Mouse (Mus musculus) spleen, postnatal 10 days (tissue): ENCODE results near the gene Itgav.

Experiments used
- DNase-seq, 2 experiments: peaks; one replicate each; pipeline ENCODE4 v3.0.0; 2021 to 2022; ENCODE audit warnings: low spot score in 2 of 2

Gene Itgav

DNA sequence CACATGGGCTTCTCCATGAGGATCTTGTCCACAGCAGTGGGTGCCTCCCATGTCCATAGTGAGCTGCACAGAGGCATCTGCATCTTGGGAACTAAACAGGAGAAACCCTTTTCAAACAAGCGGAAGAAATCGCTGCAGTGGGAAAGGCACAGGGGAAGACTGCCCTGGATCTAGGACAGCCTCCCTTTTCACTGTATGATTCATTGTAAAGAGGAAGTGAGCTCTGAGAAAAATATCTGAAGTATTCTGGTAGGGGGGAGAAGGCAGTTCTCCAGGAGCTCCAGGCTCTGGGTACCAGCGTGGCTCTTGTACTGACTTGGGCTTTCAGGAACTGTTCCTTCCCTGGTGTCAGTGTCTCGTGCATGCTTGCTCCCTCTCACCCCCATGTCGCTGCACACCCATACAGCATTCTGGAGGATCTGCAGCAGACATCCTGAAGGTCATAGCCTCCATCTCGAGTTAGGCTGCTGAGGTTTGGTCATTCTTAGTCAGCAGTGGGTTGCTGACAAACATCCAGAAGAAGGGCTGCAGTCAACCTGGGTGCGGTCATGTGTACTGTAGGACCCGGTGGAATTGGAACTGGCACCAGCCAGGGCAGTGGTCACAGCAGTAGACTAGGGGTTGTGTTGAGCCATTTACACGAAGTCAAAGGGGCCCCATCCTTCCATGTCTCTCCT lies 20.2 kb downstream of the Itgav start:
- no peak for DNase-seq

DNA sequence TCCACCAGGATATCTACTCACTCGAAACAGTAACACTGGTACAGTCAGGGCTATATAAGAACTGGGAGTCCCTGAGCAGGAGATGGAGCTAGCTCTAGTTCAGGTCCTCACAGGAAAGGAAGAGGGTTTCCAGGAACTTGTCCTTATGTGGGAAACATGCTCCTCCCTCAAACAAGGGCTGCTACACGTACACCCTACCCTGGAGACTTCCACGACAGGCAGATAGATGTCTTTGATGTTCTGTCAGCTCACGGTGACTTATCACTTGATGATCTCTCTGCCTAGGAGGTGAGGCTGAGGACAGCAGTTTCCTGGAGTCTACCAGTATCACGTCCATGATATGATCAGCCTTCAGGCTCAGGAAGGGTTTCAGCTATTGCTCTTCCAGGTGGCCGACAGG lies 21.1 kb downstream of the Itgav start:
- no peak for DNase-seq

DNA sequence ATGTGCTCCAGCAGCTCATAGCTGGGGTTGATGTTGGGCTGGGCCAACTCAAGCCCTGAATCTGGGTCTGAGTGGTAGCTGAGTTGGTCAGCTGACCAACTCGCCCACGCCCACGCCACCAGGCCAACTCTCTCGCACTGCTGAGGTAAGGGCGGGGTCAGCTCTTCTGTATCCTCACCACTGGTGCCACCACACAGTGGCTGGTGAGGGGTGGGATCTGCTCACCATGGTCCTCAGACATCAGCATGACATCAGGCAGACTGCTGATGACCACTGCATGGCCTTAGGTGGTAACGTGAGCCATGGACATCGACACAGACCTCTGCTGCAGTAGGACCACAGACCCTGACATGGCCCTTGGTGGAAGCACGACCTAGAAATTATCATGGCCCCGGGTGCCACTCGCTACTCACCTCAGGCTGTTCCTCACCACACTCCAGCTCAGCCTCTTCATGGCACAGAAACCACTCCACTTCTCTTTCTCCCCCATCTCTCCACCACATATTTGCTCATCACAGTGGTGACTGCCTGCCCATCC lies 24.5 kb downstream of the Itgav start:
- no peak for DNase-seq

DNA sequence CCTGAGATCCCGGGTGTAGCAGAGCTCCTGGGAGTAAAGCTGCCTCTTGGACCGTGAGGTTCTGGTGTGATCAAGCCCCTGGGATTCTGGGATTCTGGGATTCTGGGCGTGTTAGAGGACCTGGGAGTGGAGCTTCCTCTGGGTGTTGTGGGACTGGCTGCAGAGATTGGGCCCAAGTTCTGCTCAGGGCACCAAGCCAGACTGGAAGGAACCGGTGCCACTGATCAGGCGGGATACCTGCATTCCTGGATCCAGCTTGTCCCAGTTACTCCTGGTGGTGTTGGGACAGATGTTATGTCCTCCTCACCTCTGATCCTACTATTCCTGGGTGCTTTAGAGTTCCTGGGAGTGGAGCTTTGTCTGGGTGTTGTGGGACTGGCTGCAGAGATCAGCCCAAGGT lies 28.8 kb downstream of the Itgav start:
- no peak for DNase-seq

DNA sequence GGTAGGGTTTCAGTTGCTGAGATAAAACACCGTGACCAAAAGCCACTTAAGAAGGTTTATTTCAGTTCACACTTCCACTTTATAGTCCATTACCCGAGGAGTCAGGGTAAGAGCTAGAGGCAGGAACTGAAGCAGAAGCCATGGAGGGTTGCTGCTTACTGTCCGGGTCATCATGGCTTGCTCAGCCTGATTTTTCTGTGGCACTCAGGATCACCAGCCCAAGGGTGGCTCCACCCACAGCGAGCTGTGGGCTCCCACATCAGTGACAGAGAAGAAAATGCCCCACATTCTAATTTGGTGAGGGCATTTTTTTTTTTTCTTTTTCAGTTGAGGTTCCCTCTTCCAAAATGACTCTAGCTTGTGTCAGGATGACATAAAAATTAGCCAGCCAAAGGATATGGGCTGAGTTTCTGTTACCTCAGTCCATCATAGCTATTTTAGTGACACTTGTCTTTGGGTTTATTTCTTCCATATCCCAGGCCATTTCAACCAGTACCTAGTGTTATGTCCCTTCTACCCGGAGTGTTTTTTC lies 30.2 kb downstream of the Itgav start:
- DNase-seq = no peak

DNA sequence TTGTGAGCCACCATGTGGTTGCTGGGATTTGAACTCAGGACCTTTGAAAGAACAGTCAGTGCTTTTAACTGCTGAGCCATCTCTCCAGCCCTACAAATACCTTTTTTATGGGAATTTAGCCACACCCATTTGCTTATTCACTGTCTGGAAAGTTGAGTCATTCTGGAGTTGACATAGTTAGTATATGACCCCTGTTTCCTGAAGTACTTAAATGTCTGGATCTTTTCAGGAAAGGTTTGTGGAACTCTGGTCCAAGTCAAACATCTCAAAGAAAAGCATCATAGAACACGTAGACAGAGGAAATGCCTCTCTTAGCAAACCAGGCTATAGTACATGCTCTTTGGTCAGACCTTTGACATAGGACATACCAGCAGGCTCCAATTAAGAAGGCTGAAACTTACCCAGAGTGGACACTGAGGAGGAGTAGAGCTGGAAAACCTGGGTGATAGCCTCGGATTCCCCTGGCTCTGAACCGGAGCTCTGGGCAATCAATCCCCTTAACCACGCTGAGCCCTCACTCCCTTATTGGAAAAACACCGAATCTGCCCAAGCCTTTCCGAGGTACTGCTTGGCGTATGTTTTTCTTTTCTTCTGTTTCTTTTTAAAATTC lies 34.5 kb downstream of the Itgav start:
- DNase-seq = no peak

DNA sequence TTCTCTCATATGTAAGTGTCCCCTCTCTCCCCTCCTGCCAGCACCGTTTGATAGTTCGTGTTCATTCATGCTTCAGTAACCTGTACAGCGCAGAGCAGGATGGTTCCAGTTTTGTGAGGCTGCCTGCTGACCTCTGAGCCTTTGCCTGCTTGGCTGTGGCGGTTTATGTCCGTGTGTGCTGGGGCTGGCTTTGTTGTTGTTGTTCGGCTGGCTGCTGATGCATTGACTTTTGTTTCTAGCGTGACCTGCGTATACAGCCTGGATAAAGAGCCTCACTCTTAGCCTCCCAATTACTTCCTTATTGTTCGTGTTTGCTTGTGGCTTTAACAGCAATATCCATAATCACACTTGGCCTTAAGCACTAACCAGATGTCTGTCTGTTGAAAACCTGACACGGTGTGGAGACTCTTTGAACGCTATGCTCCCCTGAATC lies 35.0 kb downstream of the Itgav start:
- no peak for DNase-seq

DNA sequence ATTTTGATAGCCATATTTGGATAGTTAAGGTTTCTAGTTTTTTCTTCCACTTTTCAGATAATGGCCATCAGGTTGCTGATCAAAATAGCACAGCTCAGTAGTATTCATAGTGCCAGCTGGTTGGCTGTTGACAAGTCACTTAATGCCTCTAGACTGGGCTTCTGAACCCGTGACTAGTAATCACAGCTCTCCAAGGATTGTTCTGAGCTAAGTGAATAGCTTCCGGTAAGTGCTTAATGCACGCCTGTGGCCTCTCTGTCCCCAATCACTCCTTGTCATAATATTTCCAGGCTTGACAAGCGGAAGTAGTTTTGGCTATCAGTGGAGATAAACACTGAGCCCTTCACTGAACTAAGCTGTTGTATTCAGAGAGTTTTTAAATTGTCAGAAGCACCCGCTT lies 35.5 kb downstream of the Itgav start:
- no peak for DNase-seq

DNA sequence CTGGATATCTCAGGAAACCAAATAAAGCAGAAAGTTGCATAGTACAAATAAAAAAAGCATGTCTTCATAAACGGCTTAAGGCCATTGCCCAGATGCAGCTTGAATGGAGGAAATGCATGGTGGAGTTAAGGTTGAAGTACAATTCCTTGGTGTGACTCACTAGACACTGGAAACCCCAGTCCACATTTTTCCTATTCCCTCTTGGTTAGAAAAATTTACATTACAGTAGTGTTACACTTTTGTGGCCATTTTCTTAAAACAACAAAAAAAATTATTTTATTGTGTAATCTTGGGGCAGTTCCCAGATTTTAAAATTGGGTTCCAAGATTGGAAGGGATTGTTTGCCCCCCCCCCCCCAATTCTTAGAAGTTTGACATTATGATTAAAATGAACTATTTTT lies 35.9 kb downstream of the Itgav start:
- no peak for DNase-seq

DNA sequence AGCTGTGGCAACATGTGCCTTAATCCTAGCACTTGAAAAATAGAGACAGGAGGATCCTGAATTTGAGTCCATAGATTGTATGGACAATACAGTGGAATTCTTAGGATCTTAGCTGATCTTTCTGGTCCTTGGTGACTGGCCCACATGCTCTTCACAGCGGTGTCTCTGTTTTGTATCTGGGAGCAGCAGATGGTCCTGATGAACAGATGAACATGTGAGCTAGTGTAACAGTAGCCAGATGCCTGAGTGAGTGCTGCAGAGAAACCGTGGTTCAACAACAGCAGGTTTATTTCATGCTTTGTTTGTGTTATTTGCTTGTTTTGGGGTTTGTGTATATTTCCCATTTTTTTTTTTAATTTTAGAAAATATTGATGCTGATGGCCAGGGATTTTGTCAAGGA lies 37.3 kb downstream of the Itgav start:
- no peak for DNase-seq

DNA sequence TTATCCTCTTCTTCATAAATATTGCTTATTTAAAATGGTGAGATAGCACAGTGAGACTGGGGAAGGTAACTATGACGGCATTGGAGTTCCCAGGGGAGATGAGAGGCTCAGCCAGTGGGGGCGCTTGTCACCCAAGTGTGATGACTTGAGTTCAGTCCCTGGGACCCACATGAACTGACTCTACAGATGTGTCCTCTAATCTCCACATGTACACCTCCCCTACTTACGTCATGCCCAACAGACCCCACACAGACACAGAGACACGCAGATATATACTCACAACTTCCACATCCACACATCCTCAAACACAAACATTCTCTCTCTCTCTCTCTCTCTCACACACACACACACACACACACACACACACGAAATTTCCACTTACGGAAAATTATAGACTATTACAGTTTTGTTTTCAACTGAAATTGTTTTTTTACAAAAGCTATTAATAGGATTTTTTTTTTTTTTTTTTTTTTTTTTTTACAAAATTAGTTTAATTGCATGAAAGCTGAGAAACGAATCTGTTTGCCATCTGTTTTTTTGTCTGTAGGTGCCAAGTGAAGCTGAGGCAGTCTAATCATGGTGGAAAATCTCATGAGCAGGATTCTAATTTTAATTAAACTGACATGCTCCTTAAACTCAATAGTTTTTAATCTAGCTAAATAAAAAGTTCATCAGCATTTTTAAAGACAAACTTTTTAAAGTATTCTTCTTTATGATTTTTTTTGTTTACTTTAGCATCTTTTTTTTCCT lies 38.1 kb downstream of the Itgav start:
- DNase-seq = peak in 1 of 2 experiments; percentile 52

DNA sequence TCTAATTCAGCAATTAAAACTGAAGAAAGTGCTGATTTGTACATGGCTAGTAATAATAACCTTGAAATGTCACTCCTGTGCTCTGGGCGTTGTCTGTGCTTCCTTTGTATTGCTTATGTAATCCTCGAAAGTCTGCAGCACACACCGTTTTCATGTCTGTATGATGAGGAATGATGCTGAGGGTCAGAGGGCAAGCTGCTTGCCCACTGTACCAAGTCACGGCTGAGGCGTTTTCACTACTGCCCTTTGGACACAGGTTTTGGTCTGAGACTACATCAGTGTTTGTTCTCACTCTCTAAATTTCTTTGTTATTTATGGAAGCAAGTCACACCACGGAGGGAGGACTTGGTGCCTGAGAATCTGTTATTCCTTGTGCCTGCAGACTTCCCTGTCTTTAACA lies 41.9 kb downstream of the Itgav start:
- no peak for DNase-seq

DNA sequence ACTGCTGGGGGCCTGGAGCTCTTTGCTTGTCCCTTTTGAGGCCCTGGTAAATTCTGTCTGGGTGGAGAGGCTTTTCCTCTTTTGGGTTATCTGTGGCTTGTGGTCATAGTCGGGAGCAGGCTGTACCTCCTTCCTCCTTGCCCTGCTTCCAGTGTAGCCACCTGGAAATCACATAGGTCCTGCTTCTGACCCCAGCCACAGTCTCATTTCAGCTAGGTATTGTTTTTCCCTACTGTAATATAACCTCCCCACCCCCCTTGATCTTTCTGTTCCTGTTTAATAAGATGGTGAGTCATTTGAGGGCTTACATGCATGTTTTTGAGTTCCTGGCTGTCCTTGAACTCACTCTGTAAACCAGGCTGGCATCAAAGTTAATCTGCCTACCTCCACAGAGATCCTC lies 42.7 kb downstream of the Itgav start:
- DNase-seq = no peak

DNA sequence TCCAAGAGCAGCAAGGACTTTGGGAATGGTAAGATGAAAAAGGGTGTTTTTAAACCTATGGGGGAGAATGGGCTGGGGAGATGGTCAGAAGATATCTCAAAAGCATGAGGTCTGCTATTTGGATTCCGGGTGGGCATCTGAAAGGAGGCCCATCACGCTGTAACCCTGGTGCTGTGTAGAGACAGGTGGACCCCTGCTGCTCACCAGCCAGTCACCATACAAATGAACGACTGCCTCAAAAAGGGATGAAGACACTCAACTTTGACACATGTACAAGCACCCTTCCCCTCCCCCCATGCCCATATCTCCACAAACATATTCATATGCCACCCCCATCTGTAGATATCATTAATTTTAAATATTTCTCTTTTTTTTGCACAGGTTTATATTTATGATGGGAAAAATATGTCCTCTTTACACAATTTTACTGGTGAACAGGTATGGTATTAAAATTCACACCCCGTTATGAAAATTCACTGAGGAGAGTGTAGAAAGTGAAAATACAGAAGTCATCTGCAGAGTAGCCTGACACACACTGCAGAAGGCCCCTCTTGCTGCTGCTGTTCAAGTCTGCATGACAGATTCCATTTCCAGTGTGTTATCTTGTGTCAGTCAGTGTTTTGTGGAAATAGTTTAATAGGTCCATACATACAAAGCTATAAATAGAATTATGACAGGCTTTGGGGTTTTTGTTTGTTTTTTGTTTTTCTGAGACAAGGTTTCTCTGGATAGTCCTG lies 44.3 kb downstream of the Itgav start:
- no peak for DNase-seq

DNA sequence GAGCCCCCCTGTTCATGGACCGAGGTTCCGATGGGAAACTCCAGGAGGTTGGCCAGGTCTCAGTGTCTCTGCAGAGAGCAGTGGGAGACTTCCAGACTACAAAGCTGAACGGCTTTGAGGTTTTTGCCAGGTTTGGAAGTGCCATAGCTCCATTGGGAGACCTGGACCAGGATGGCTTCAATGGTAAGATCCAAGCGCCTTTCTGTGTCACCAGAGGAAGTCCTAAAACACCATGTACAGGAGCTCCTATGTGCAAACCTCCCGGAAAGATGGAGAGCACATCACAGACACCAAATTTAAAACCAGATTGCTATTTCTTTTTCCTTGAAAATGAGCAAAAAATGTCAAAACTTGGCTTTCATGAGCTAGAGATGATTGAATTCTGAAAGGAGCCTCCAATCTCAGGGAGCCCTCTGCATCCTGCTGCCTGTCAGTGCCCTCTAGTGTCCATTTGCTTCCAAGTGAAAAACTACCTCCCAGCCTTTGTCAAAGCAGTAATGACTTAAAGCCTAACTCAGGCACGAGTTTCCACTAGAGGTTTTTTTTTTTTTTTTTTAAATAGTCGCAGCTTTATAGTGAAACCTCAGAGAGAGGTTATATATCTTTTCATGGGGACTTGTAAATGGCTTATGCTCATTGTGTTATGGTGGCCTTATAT lies 47.1 kb downstream of the Itgav start:
- peak in 1 of 2 experiments; percentile 49 for DNase-seq

DNA sequence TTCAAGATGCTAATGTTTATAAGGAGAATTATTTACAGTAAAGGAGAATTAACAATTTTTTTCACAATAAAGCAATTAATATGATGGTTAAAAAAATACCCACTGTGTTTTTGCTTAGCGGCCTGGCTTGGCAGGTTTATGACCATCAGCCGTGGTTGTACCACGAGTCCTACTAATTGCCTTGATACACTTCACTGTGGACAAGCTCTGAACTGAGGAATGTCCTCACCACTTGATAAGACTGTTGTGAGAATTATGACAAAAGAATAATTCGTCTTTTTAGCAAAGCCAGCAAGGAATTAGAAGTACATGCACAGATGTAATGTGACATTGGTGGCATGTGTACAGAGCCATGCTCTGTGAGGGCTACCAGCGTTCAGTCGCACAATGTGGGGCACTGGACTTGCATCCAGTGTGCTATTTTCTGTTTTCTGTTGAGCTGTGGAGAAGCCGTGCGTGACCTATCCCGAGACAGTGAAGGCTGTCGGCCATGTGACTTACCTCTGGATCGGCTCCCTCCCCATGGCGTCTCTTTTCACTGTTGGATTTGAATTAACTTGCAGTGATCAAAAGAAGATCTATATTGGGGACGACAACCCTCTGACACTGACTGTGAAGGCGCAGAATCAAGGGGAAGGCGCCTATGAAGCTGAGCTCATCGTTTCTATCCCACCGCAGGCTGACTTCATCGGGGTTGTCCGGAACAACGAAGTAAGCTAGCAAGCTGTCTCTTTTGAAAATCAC lies 67.3 kb downstream of the Itgav start:
- no peak for DNase-seq

DNA sequence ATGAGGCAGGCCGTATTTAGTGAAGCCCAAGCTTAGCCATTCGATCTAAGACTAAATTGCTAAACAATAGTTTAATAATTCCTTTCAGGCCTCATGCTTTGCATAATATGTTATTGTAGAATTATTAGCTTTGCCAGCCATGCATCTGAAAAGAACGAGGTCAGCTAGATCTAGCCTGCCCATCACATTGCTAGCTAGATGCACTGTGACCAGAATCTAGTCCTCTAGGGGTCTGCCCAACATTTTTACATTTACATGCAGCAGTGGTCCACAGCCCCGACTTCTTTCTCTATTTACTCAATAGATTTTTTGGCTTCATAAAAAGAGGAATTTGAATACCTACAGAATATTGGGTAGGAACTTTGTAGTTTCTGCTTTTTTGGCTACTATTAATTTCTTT lies 67.9 kb downstream of the Itgav start:
- DNase-seq = no peak

DNA sequence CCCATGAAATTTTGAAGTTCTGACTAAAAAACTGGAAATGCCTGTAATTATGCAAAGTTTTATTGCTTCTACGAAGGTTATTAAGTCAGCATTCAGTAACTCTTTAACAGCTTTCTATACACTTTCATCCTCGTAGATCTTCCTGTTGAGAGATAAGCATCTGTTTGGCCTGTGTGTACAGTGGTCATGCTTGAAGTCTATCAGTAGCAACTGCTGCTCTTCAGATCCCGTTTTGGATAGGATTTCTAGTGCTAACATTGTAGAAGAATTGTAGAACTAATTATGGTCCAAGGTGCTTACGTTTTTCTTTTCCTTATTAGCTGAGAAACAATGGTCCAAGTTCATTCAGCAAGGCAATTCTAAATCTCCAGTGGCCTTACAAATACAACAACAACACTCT lies 71.6 kb downstream of the Itgav start:
- no peak for DNase-seq

DNA sequence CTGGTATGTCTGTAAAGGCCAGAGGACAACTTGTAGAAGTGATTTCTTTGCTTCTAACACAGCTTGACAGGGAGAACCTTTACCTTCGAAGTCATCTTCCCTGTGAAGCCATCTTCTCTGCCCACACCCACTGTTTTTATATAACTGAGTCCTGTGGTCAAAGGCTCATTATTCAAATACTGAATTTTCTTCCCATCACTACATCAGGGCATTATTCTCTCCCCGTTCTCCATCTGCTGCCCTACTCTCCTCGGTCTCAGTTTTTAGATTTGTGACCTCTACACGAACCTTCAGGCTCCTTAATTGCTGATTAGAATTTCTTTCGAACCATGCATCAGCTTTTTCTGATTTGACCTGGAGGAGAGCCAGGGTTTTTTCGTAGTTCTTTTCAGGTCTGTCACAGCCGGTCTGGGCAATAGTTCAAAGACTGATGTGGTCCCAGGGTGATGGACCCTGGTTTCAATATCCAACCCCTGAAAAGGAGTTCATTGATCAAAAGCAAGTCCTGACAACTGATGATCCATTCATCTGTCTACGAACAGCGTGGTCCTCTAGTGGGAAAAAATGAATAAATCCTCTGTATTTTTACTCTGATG lies 73.8 kb downstream of the Itgav start:
- no peak for DNase-seq
